Mouse (Mus musculus) ES-E14 (cell line): ENCODE results near the gene Acss3.

Experiments
- HCFC1 ChIP-seq: IDR thresholded peaks from 2 replicates; pipeline ENCODE4 v1.6.1; 2012; ENCODE audit warnings: low read length, inconsistent platforms, borderline replicate concordance; ENCODE audit not compliant: insufficient read depth
- ZC3H11A ChIP-seq: IDR thresholded peaks from 2 replicates; pipeline ENCODE4 v1.6.1; 2012; ENCODE audit warnings: low read depth, mild to moderate bottlenecking, inconsistent platforms, low read length, borderline replicate concordance

DNA sequence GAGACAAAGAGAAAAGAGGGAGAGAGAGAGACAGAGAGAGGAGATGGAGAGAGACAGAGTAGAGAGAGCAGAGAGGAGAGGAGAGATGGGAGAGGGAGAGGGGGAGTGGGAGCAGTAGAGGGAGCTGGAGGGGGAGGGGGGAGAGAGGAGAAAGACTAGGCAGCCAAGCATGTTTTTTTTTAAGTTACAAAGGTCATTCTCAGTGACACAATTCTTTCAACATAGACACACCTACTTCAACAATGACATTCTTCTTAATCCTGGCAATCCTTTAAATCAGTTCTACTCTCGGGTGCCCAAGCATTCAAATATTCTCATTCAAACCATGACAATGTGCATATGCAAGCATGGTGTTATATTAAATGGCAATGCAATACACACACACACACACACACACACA lies 19.4 kb upstream of the Acss3 start:
- TF ChIP-seq HCFC1 (no peak), ZC3H11A (no peak)
